35 mouse cellular contexts compared by ENCODE assay signal in genomic region chr3:27222052-27222451, GRCm38 (mm10).
"Had no signal": no experiment of that assay in that cellular context is flagged by ENCODE, and none has a peak within 500 bp of the region (broad histone marks: within the 10 kb centered on the region; RNA-seq: fewer than 3 reads in every experiment).

No protein-coding gene starts in this region.

- H3K9me3 ChIP-seq: heart, embryonic 10.5 days; heart, embryonic 12.5 days; heart, embryonic 13.5 days; heart, embryonic 15.5 days; hindbrain, embryonic 10.5 days; hindbrain, embryonic 12.5 days; hindbrain, embryonic 13.5 days; hindbrain, embryonic 15.5 days; intestine, embryonic 15.5 days; kidney, embryonic 15.5 days had no signal

- H3K9ac ChIP-seq: heart, embryonic 12.5 days; heart, embryonic 13.5 days; heart, embryonic 15.5 days; hindbrain, embryonic 12.5 days; hindbrain, embryonic 13.5 days; hindbrain, embryonic 14.5 days; hindbrain, embryonic 15.5 days; intestine, embryonic 15.5 days; kidney, embryonic 15.5 days had no signal

- H3K36me3 ChIP-seq: hindbrain, embryonic 10.5 days; hindbrain, embryonic 12.5 days; hindbrain, embryonic 15.5 days; intestine, embryonic 15.5 days; kidney, embryonic 15.5 days had no signal

- H3K4me2 ChIP-seq: heart, embryonic 11.5 days; heart, embryonic 12.5 days; heart, embryonic 13.5 days; heart, embryonic 15.5 days; hindbrain, embryonic 12.5 days; hindbrain, embryonic 13.5 days; hindbrain, embryonic 14.5 days; hindbrain, embryonic 15.5 days; intestine, embryonic 15.5 days; kidney, embryonic 15.5 days had no signal

- DNase-seq: heart, adult 2 months; heart, postnatal 10 days; heart, postnatal 14 days; heart, postnatal 36 days; heart, postnatal 4 days; kidney, adult 11 months; kidney, adult 18-20 months; kidney, adult 2 months; kidney, adult 8-10 months; kidney, adult 9 months; kidney, postnatal 10 days; kidney, postnatal 14 days; kidney, postnatal 25 days; kidney, postnatal 36 days; kidney, postnatal 4 days; layer of hippocampus, adult 9-11 months had no signal

- H3K27me3 ChIP-seq: heart, embryonic 12.5 days; heart, embryonic 13.5 days; heart, embryonic 15.5 days; hindbrain, embryonic 12.5 days; hindbrain, embryonic 13.5 days; hindbrain, embryonic 15.5 days; intestine, embryonic 15.5 days; kidney, embryonic 15.5 days had no signal

- H3K27ac ChIP-seq: heart, adult 2 months; heart, embryonic 10.5 days; heart, embryonic 13.5 days; heart, embryonic 15.5 days; hindbrain, embryonic 10.5 days; hindbrain, embryonic 12.5 days; hindbrain, embryonic 13.5 days; hindbrain, embryonic 14.5 days; hindbrain, embryonic 15.5 days; hindbrain, postnatal 0 days; intestine, embryonic 15.5 days; kidney, embryonic 15.5 days; kidney, postnatal 0 days; layer of hippocampus, adult 2 months had no signal

- ATAC-seq: hindbrain, embryonic 16.5 days; hindbrain, postnatal 0 days; inflammation-experienced regulatory T-cells, adult 6 months; intestine, embryonic 15.5 days; intestine, embryonic 16.5 days; intestine, postnatal 0 days had no signal

- H3K4me3 ChIP-seq: heart, adult 2 months; heart, embryonic 10.5 days; heart, embryonic 12.5 days; heart, embryonic 13.5 days; heart, embryonic 15.5 days; hindbrain, embryonic 10.5 days; hindbrain, embryonic 12.5 days; hindbrain, embryonic 13.5 days; hindbrain, embryonic 15.5 days; intestine, embryonic 15.5 days; kidney, embryonic 15.5 days; layer of hippocampus, adult 2 months had no signal

- H3K4me1 ChIP-seq: heart, embryonic 12.5 days; heart, embryonic 13.5 days; heart, embryonic 15.5 days; hindbrain, embryonic 10.5 days; hindbrain, embryonic 12.5 days; hindbrain, embryonic 13.5 days; hindbrain, embryonic 15.5 days; intestine, embryonic 15.5 days; kidney, embryonic 15.5 days had no signal
